Mouse (Mus musculus): ENCODE data around the gene Phactr2.

DNA sequence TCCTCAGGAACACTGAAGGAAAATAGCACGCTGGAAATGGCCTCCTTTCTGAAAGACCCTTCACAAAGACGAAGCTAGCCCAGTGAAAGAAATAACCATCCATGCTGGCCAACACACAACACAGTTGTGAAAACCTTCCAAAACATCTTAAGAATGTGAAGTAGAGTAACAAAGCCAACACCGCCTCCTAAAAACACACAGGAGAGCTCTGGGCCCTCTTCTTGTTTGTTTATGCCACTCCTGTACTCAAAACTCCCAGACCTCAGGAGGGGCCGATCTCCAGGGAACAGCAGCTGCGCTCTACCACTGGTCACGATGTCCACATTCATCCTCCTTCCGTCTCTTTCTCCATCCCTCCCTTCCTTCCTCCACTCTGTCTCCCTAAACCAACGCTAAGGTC lies 202.5 kb downstream of the Phactr2 start:
- TF ChIP-seq CTCF (IDR thresholded peaks at IDR 0.05; ENCODE audit: borderline replicate concordance, extremely low read depth, insufficient read depth, insufficient read length): no peak
- TF ChIP-seq POLR2A (IDR thresholded peaks at IDR 0.05; ENCODE audit: borderline replicate concordance, extremely low read depth, insufficient read depth, insufficient read length, poor library complexity, severe bottlenecking): no peak
